Mouse (Mus musculus) CD8-positive naive resting alpha-beta T cell, adult 57 days (primary cell): ENCODE results near the gene Slmap. TPM values are rescaled to one million over a fixed set of nuclear protein-coding genes. Genes with fewer than 3 reads are reported as not detected.

ENCODE experiments used
- total RNA-seq: library from RNA; stranded (reverse); gene quantifications from one replicate; pipeline ENCODE4 v1.2.4, GENCODE M21; 2023

Slmap gene
- total RNA-seq: 64.8 TPM

GRCm38 (mm10) chr14:26534757-26535479 is at the start of gene Slmap:
Gene Slmap, minus strand, starts transcription at chr14:26534931.

GRCm38 (mm10) chr14:26573556-26573955 is 38.8 kb upstream of the Slmap start, which contains the start of gene Dennd6a:
Gene Dennd6a, plus strand, starts transcription at chr14:26573856.

Other genes with a start within 250 kb of the Slmap start
- gene Dennd6a, start 38.9 kb upstream of the Slmap start, total RNA-seq: 31.2 TPM
- gene Arf4, start 103.1 kb upstream of the Slmap start, total RNA-seq: 170 TPM
- gene Pde12, start 135.0 kb upstream of the Slmap start, total RNA-seq: 12.3 TPM
- 0.31 TPM for gene Dnah12, start 158.3 kb upstream of the Slmap start, total RNA-seq